Mouse (Mus musculus): ENCODE results near the gene Slc25a45.

GRCm38 (mm10) chr19:5831958-5832320, 45.7 kb upstream of the Slc25a45 start:
- TF ChIP-seq CTCF (IDR thresholded peaks at IDR 0.05; ENCODE audit: low read depth, low read length) (no peak), POLR2A (IDR thresholded peaks at IDR 0.05; ENCODE audit: insufficient read depth, low read length) (no peak)
